Comparison of ENCODE assay signal across 11 mouse cellular contexts in genomic region chr1:53269901-53270300, GRCm38 (mm10). TPM values are rescaled to one million over a fixed set of nuclear protein-coding genes. Genes with fewer than 3 reads are reported as not detected.
"Had no signal": no experiment of that assay in that cellular context is flagged by ENCODE, and none has a peak within 500 bp of the region (broad histone marks: within the 10 kb centered on the region; RNA-seq: fewer than 3 reads in every experiment).

No protein-coding gene starts in this region.

- H3K4me3 ChIP-seq: limb, embryonic 13.5 days; midbrain, embryonic 12.5 days had no signal

- H3K27ac ChIP-seq: limb, embryonic 13.5 days; liver, embryonic 14.5 days; midbrain, embryonic 12.5 days had no signal

- DNase-seq: kidney, postnatal 14 days; left cerebral cortex, postnatal 4 days; lung, adult 18-20 months; right cerebral cortex, postnatal 25 days had no signal

RNA-seq across cellular contexts. Expression of gene Gm28778, which starts 27.0 kb away (rescaled TPM):
- total RNA-seq: left cerebral cortex, postnatal 10 days; left cerebral cortex, postnatal 4 days; liver, adult 2 months; megakaryocyte-erythroid progenitor cell, adult 5-6 weeks; midbrain, postnatal 0 days had no signal
